Mouse (Mus musculus) liver, embryonic 14.5 days (tissue): ENCODE results near the gene Pbxip1. TPM values are rescaled to one million over a fixed set of nuclear protein-coding genes. Genes with fewer than 3 reads are reported as not detected.
A peak's percentile ranks its signal among the peaks of the same experiment; 100 is the strongest.

Experiments
- ATAC-seq: fragments of 200-750 bp; cut with Nextera tagmentation; 2 replicates; pipeline ENCODE4 v1.8.0; 2017; ENCODE audit warnings: moderate number of reproducible peaks, mild to moderate bottlenecking, moderate library complexity; ENCODE audit not compliant: insufficient read depth
- DNase-seq, 3 experiments: peaks; one replicate each; pipeline ENCODE4 v3.0.0-alpha.2; 2012 to 2013; ENCODE audit warnings: low read depth in 3 of 3, low spot score in 3 of 3
- H3K27ac ChIP-seq: fragments of 300-500 bp; sonication (generic); 2 replicates; pipeline ENCODE4 v1.5.1; 2014; ENCODE audit warnings: moderate library complexity, mild to moderate bottlenecking, control low read depth, inconsistent platforms
- H3K27me3 ChIP-seq: fragments of 300-500 bp; sonication (generic); 2 replicates; pipeline ENCODE4 v1.6.1; 2014; ENCODE audit warnings: mild to moderate bottlenecking, low read length, moderate library complexity; ENCODE audit not compliant: control insufficient read depth, insufficient read depth
- H3K36me3 ChIP-seq: fragments of 300-500 bp; sonication (generic); replicated peaks from 2 replicates; pipeline ENCODE4 v1.6.1; 2014; ENCODE audit warnings: low read depth; ENCODE audit not compliant: control insufficient read depth, insufficient read depth
- H3K4me1 ChIP-seq, 2 experiments: fragments of 200-500 bp in 1 of 2; fragments of 300-500 bp in 1 of 2; sonication (generic) in 1 of 2; replicated peaks; 2 replicates each; pipeline ENCODE4 v1.6.1; 2012 to 2014; ENCODE audit warnings: antibody characterized with exemption in 1 of 2, inconsistent platforms in 1 of 2, low read length in 1 of 2; ENCODE audit not compliant: control insufficient read depth in 2 of 2, insufficient read depth in 2 of 2
- H3K4me2 ChIP-seq: fragments of 300-500 bp; sonication (generic); 2 replicates; pipeline ENCODE4 v1.6.1; 2014; ENCODE audit warnings: low read depth, mild to moderate bottlenecking, control low read depth, moderate library complexity
- H3K4me3 ChIP-seq, 2 experiments: fragments of 200-500 bp in 1 of 2; fragments of 300-500 bp in 1 of 2; sonication (generic) in 1 of 2; 2 replicates each; pipeline ENCODE4 v1.5.1; 2012 to 2014; ENCODE audit warnings: low read depth in 2 of 2, low read length in 2 of 2, mild to moderate bottlenecking in 2 of 2, control low read depth in 1 of 2, inconsistent platforms in 1 of 2, moderate library complexity in 1 of 2; ENCODE audit not compliant: insufficient read depth in 1 of 2
- H3K9ac ChIP-seq: fragments of 300-500 bp; sonication (generic); replicated peaks from 2 replicates; pipeline ENCODE4 v1.6.1; 2014; ENCODE audit warnings: mild to moderate bottlenecking, control low read depth, moderate library complexity
- H3K9me3 ChIP-seq: fragments of 300-500 bp; sonication (generic); 2 replicates; pipeline ENCODE4 v1.6.1; 2016; ENCODE audit warnings: low read length, mixed read lengths; ENCODE audit not compliant: control insufficient read depth
- CTCF ChIP-seq: IDR thresholded peaks from 2 replicates; pipeline ENCODE4 v1.5.1; 2016; ENCODE audit warnings: antibody characterized with exemption, low read depth, control low read depth
- EP300 ChIP-seq: IDR thresholded peaks from 2 replicates; pipeline ENCODE4 v1.6.1; 2016; ENCODE audit warnings: antibody characterized with exemption, low read depth
- WGBS: fragments of 180-500 bp; shearing (Covaris S2); extraction: QIAGEN DNeasy Blood & Tissue Kit; methylation state at CpG from one replicate; pipeline ENCODE4 v1.1.7; 2014; ENCODE audit not compliant: insufficient replicate concordance; 5-methylcytosine and 5-hydroxymethylcytosine counted together
- polyA plus RNA-seq, 2 experiments: library from polyadenylated mRNA; depleted of rRNA in 1 of 2; stranded (reverse) in 1 of 2; unstranded in 1 of 2; fragments of >200 nt; fragmentation: Nextera tagmentation in 1 of 2; extraction: Ambion mirVana in 1 of 2; gene quantifications; 2 replicates each; pipeline versions ENCODE4 v1.2.1 to v1.2.3; 2012 to 2014

Pbxip1 gene
- polyA plus RNA-seq, 2 experiments = 2.8 to 3.1 TPM

GRCm38 (mm10) chr3:89482249-89482648, 45.7 kb downstream of the Pbxip1 start:
- H3K4me3 ChIP-seq = no peak overlapping the region
- no peaks in the 10 kb centered on the region for H3K9me3 ChIP-seq
- DNase-seq (no peak), ATAC-seq (no peak)
- H3K27ac ChIP-seq = no peak overlapping the region
- TF ChIP-seq CTCF (no peak), EP300 (no peak)
- H3K4me1 ChIP-seq = no peaks in the 10 kb centered on the region
- H3K4me2 ChIP-seq = no peak overlapping the region
- no peaks in the 10 kb centered on the region for H3K36me3 ChIP-seq
- no peak overlapping the region for H3K9ac ChIP-seq
- 64% methylated on average over 5 of the region's 5 CpGs for WGBS
- no peaks in the 10 kb centered on the region; the same call in none of the 2 replicates for H3K27me3 ChIP-seq

GRCm38 (mm10) chr3:89484766-89485524, 48.4 kb downstream of the Pbxip1 start:
- Histone ChIP-seq H3K27me3 (no peaks in the 10 kb centered on the region; the same call in none of the 2 replicates), H3K36me3 (no peaks in the 10 kb centered on the region), H3K4me2 (peak overlapping the region; percentile 44), H3K27ac (no peak overlapping the region), H3K9ac (no peak overlapping the region), H3K9me3 (no peaks in the 10 kb centered on the region), H3K4me1 (0 out of 4 replicates have a peak, but pooled peaks cover 0 to 6% of the 10 kb centered on the region in 2 experiments), H3K4me3 (no peak overlapping the region)
- 17% methylated on average over 24 of the region's 24 CpGs for WGBS
- ATAC-seq (peak; percentile 63), DNase-seq (peak; percentile 28 to 37 (median 30))
- TF ChIP-seq CTCF (peak; percentile 96), EP300 (no peak)

GRCm38 (mm10) chr3:89486111-89486510, 49.6 kb downstream of the Pbxip1 start:
- Histone ChIP-seq H3K4me2 (no peak overlapping the region), H3K27me3 (no peaks in the 10 kb centered on the region; the same call in none of the 2 replicates), H3K4me3 (no peak overlapping the region), H3K36me3 (no peaks in the 10 kb centered on the region), H3K4me1 (peaks cover 0 to 7% of the 10 kb centered on the region in 2 experiments; a peak in 1 of 4 replicates), H3K27ac (no peak overlapping the region), H3K9ac (no peak overlapping the region), H3K9me3 (no peaks in the 10 kb centered on the region)
- DNase-seq (no peak), ATAC-seq (no peak)
- TF ChIP-seq CTCF (no peak), EP300 (no peak)
- 65% methylated on average over 8 of the region's 8 CpGs for WGBS

- Histone ChIP-seq H3K4me1 (peaks cover 0 to 7% of the 10 kb centered on the region in 2 experiments; a peak in 1 of 4 replicates), H3K27me3 (no peaks in the 10 kb centered on the region; the same call in none of the 2 replicates), H3K4me3 (no peak overlapping the region), H3K36me3 (no peaks in the 10 kb centered on the region), H3K27ac (no peak overlapping the region), H3K9ac (no peak overlapping the region), H3K4me2 (no peak overlapping the region), H3K9me3 (no peaks in the 10 kb centered on the region)
- DNase-seq (no peak), ATAC-seq (no peak)
- WGBS = 60% methylated on average over 20 of the region's 20 CpGs
- no peak for TF ChIP-seq CTCF
- no peak for TF ChIP-seq EP300
Measured at GRCm38 (mm10) chr3:89486916-89487702, 50.6 kb downstream of the Pbxip1 start.

- H3K27me3 ChIP-seq = no peaks in the 10 kb centered on the region; the same call in none of the 2 replicates
- 71% methylated on average over 3 of the region's 3 CpGs for WGBS
- H3K4me2 ChIP-seq = no peak overlapping the region
- ATAC-seq (no peak), DNase-seq (no peak)
- no peak overlapping the region for H3K9ac ChIP-seq
- H3K27ac ChIP-seq = no peak overlapping the region
- H3K4me1 ChIP-seq = peaks cover 0 to 7% of the 10 kb centered on the region in 2 experiments; a peak in 1 of 4 replicates
- H3K36me3 ChIP-seq = no peaks in the 10 kb centered on the region
- no peaks in the 10 kb centered on the region for H3K9me3 ChIP-seq
- H3K4me3 ChIP-seq = no peak overlapping the region
- TF ChIP-seq CTCF = peak; percentile 22; the same call in 1 of the 2 replicates
- no peak for TF ChIP-seq EP300
Measured at GRCm38 (mm10) chr3:89490790-89491189, 54.3 kb downstream of the Pbxip1 start.
